Mouse (Mus musculus) frontal cortex, adult (tissue): ENCODE results near the gene Gm6176.
"Not testable (repeated sequence)": the region's sequence is repeated elsewhere in the genome, so short reads cannot be mapped to it uniquely, and the experiment has no call there.

ENCODE experiments used
- ATAC-seq: cut with Nextera tagmentation; 2 replicates; pipeline ENCODE4 v1.9.2; 2017; ENCODE audit warnings: mild to moderate bottlenecking, moderate library complexity, mixed read lengths; ENCODE audit not compliant: low TSS enrichment

Gene Gm6176

GRCm38 (mm10) chr7:22056205-22056604 is at the start of gene Gm6176:
Gene Gm6176, minus strand, starts transcription at chr7:22056305.
- not testable (repeated sequence) for ATAC-seq

GRCm38 (mm10) chr7:22068757-22069156 is 12.7 kb upstream of the Gm6176 start, which contains the start of gene Vmn1r139:
Gene Vmn1r139, plus strand, starts transcription at chr7:22069057.
- not testable (repeated sequence) for ATAC-seq

GRCm38 (mm10) chr7:22028797-22029196 is 27.3 kb downstream of the Gm6176 start, which contains the start of gene Vmn1r138:
Gene Vmn1r138, minus strand, starts transcription at chr7:22028897.
- not testable (repeated sequence) for ATAC-seq
